ENCODE assay signal across 9 mouse cellular contexts in the genomic region with DNA sequence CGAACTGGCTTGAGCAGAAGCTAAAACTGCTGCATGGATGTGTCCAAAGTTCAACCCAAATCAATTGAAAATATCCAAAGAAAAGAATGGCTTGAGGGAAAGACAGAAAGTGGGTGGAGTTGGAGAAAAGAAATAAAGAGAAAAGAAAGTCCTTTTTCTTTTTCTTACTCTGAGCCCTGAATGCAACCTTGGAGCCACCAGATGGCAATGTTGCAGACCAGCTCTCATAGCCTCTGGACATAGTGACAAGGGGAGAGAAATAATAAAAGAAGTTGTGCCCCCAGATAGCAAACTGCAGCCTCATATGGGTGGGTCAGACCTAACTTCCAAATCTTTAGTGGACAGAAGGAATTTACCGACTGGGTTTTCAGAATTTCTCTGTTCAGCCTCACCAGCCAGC.
DNase-seq lines count a peak whose midpoint lies in the region; ATAC-seq lines count a peak whose summit lies in the region.
"Had no signal": no experiment of that assay in that cellular context is flagged by ENCODE, and none has a peak within 500 bp of the region (broad histone marks: within the 10 kb centered on the region; RNA-seq: fewer than 3 reads in every experiment).

No protein-coding gene starts in this region.

- peaks cover 4% of the 10 kb centered on the region; the same call in 1 of the 2 replicates for H3K4me1 ChIP-seq in kidney, embryonic 15.5 days
- H3K4me1 ChIP-seq in kidney, embryonic 14.5 days (ENCODE audit: control insufficient read depth, insufficient read depth, low read length): no peaks in the 10 kb centered on the region
- H3K4me1 ChIP-seq: megakaryocyte, embryonic 14.5 days had no signal

- H3K27ac ChIP-seq in kidney, embryonic 15.5 days: no peak overlapping the region
- no peak overlapping the region for H3K27ac ChIP-seq in kidney, embryonic 14.5 days (ENCODE audit: low read depth, low read length)

- H3K27me3 ChIP-seq in kidney, embryonic 15.5 days: no peaks in the 10 kb centered on the region
- H3K27me3 ChIP-seq in kidney, embryonic 14.5 days (ENCODE audit: control insufficient read depth, insufficient read depth, low read length): no peaks in the 10 kb centered on the region
- H3K27me3 ChIP-seq: megakaryocyte, embryonic 14.5 days had no signal

- no peak overlapping the region for H3K4me3 ChIP-seq in kidney, embryonic 15.5 days (replicated peaks)
- no peak overlapping the region for H3K4me3 ChIP-seq in kidney, embryonic 14.5 days (ENCODE audit: low read length)
- H3K4me3 ChIP-seq: megakaryocyte, embryonic 14.5 days had no signal

- no peak overlapping the region for H3K9ac ChIP-seq in kidney, embryonic 15.5 days
- H3K9ac ChIP-seq in kidney, embryonic 14.5 days (ENCODE audit: low read depth, low read length): no peak overlapping the region

- H3K9me3 ChIP-seq in kidney, embryonic 15.5 days (replicated peaks): no peaks in the 10 kb centered on the region
- H3K9me3 ChIP-seq in kidney, embryonic 14.5 days (ENCODE audit: control insufficient read depth, low read length): no peaks in the 10 kb centered on the region
- H3K9me3 ChIP-seq: megakaryocyte, embryonic 14.5 days had no signal

- H3K36me3 ChIP-seq in kidney, embryonic 15.5 days: no peaks in the 10 kb centered on the region
- no peaks in the 10 kb centered on the region for H3K36me3 ChIP-seq in kidney, embryonic 14.5 days (ENCODE audit: control insufficient read depth, insufficient read depth, low read length)

- 54% methylated on average over 2 of the region's 2 CpGs for WGBS in kidney, embryonic 15.5 days
- WGBS in kidney, embryonic 14.5 days: 68% methylated on average over 2 of the region's 2 CpGs

- H3K4me2 ChIP-seq in kidney, embryonic 15.5 days: 0 out of 2 replicates have a peak overlapping the region, but pooled peaks have one; percentile 23
- no peak overlapping the region for H3K4me2 ChIP-seq in kidney, embryonic 14.5 days (replicated peaks; ENCODE audit: low read depth, low read length)

- peak; percentile 4 for DNase-seq in adrenal gland, postnatal 14 days
- no peak for DNase-seq in adrenal gland, postnatal 4 days (ENCODE audit: low spot score in 2 of 2)
- peak; percentile 5 for DNase-seq in urinary bladder, postnatal 14 days (ENCODE audit: low spot score)
- no peak for DNase-seq in urinary bladder, postnatal 10 days (ENCODE audit: low spot score)
- DNase-seq in spleen, postnatal 36 days (ENCODE audit: low spot score in 2 of 2): no peak
- no peak for DNase-seq in yolk sac, embryonic 10.5 days (ENCODE audit: low spot score)

- no peak for ATAC-seq in kidney, embryonic 15.5 days (replicated peaks; ENCODE audit: low FRiP score)
- no peak for ATAC-seq in kidney, embryonic 14.5 days (ENCODE audit: low FRiP score, low TSS enrichment)

Comparison
In these comparisons a context has a peak if more than half of its experiments do, and no peak if none do; other contexts are left out.
1. DNase-seq: peak in adrenal gland, postnatal 14 days (single experiment) and urinary bladder, postnatal 14 days (single experiment); none in adrenal gland, postnatal 4 days (0 of 2), urinary bladder, postnatal 10 days (single experiment), spleen, postnatal 36 days (0 of 2) and yolk sac, embryonic 10.5 days (single experiment).